Mouse (Mus musculus) MEL (cell line): ENCODE data around the gene Tubb1.

Experiments
- CHD2 ChIP-seq: IDR thresholded peaks from 2 replicates; pipeline ENCODE4 v1.6.1; 2011; ENCODE audit warnings: low read length, improper control_type of control experiment
- CTCF ChIP-seq, 3 experiments: IDR thresholded peaks in 2 of 3; conservative IDR thresholded peaks in 1 of 3; 2 replicates each; pipeline ENCODE4 v1.5.1; 2011 to 2012; ENCODE audit warnings: low read length in 3 of 3, low read depth in 2 of 3, mild to moderate bottlenecking in 2 of 3, improper control_type of control experiment in 1 of 3, inconsistent platforms in 1 of 3, mixed read lengths in 1 of 3, moderate library complexity in 1 of 3; ENCODE audit not compliant: control insufficient read depth in 1 of 3, insufficient read depth in 1 of 3, poor library complexity in 1 of 3, severe bottlenecking in 1 of 3
- E2F4 ChIP-seq: IDR thresholded peaks from 2 replicates; pipeline ENCODE4 v1.6.1; 2011; ENCODE audit warnings: low read depth, low read length, improper control_type of control experiment, borderline replicate concordance
- EP300 ChIP-seq, 2 experiments: IDR thresholded peaks; 2 replicates each; pipeline ENCODE4 v1.6.1; 2011; ENCODE audit warnings: improper control_type of control experiment in 2 of 2, low read length in 2 of 2, low read depth in 1 of 2, mild to moderate bottlenecking in 1 of 2
- GABPA ChIP-seq: IDR thresholded peaks from 2 replicates; pipeline ENCODE4 v1.6.1; 2012; ENCODE audit warnings: low read depth, mild to moderate bottlenecking, inconsistent platforms, low read length, improper control_type of control experiment, moderate library complexity
- GATA1 ChIP-seq: IDR thresholded peaks from 2 replicates; pipeline ENCODE4 v1.6.1; 2011; ENCODE audit warnings: low read depth, low read length, improper control_type of control experiment
- MAFK ChIP-seq: IDR thresholded peaks from 2 replicates; pipeline ENCODE4 v1.6.1; 2011; ENCODE audit warnings: low read depth, mild to moderate bottlenecking, low read length, improper control_type of control experiment, borderline replicate concordance
- MAZ ChIP-seq: IDR thresholded peaks from 2 replicates; pipeline ENCODE4 v1.6.1; 2012; ENCODE audit warnings: low read depth, mild to moderate bottlenecking, inconsistent platforms, low read length, improper control_type of control experiment
- MXI1 ChIP-seq: IDR thresholded peaks from 2 replicates; pipeline ENCODE4 v1.6.1; 2011; ENCODE audit warnings: mild to moderate bottlenecking, low read depth, low read length, improper control_type of control experiment
- POLR2A ChIP-seq, 2 experiments: IDR thresholded peaks; 2 replicates each; pipeline ENCODE4 v1.6.1; 2011 to 2012; ENCODE audit warnings: low read length in 2 of 2, mild to moderate bottlenecking in 2 of 2, control low read depth in 1 of 2, improper control_type of control experiment in 1 of 2, low read depth in 1 of 2, moderate library complexity in 1 of 2; ENCODE audit not compliant: control insufficient read depth in 1 of 2, insufficient read depth in 1 of 2, poor library complexity in 1 of 2
- TCF12 ChIP-seq: IDR thresholded peaks from 2 replicates; pipeline ENCODE4 v1.6.1; 2014; ENCODE audit warnings: low read depth, mild to moderate bottlenecking, inconsistent platforms, low read length, improper control_type of control experiment, moderate library complexity
- USF2 ChIP-seq, 2 experiments: IDR thresholded peaks; 2 replicates each; pipeline ENCODE4 v1.6.1; 2011 to 2012; ENCODE audit warnings: improper control_type of control experiment in 2 of 2, low read length in 2 of 2, borderline replicate concordance in 1 of 2, inconsistent platforms in 1 of 2, low read depth in 1 of 2, mild to moderate bottlenecking in 1 of 2; ENCODE audit not compliant: insufficient read depth in 1 of 2
- ZKSCAN1 ChIP-seq: IDR thresholded peaks from 2 replicates; pipeline ENCODE4 v1.6.1; 2012; ENCODE audit warnings: low read depth, mild to moderate bottlenecking, inconsistent platforms, low read length, improper control_type of control experiment, moderate library complexity

DNA sequence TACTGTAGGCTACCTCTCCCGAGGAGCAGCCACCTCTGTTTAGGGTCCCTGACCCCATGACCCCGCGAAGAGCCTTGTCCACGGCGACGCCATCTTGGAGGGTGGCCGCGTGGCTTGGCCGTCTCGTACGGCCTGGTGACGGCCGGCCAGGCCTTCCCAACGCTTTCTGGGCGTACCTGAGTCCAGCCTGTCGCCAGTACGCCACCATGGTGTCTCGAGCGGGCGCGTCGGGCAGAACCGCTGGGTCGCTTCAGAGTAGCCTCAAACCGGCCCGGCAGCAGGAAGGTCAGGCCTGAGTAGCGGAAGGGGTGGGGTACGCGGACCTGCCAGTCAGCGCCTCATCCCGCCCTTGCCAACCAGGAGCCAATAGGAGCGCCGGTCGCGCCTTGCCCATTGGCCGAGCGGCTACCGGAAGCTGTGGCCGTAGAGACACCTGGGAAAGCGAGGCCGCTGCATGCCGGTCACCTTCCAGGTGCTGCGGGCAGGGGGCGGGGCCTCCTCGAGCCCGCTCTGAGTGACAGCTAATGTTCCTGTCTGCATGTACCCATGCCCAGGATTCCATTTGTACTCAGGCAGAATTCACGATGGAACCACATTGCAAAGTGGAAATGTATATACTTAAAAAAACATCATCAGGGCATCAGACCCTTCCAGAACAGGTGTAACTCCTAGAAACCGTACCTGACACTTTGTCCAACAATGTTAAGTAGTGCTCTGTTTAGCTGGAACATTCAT is 13.5 kb downstream of the Tubb1 start, which contains the start of gene Atp5e:
- TF ChIP-seq GABPA (no peak), USF2 (IDR thresholded peaks at IDR 0.05; ENCODE audit: borderline replicate concordance in 1 of 2, insufficient read depth in 1 of 2, low read depth in 1 of 2, low read length in 2 of 2) (no peak), TCF12 (peak; percentile 49; the same call in 1 of the 2 replicates), CTCF (IDR thresholded peaks at IDR 0.05 in 2 of 3, conservative IDR thresholded peaks at IDR 0.05 in 1 of 3; ENCODE audit: control insufficient read depth in 1 of 3, insufficient read depth in 1 of 3, low read depth in 2 of 3, low read length in 3 of 3, poor library complexity in 1 of 3, severe bottlenecking in 1 of 3) (no peak), GATA1 (no peak), EP300 (IDR thresholded peaks at IDR 0.05; ENCODE audit: low read depth in 1 of 2, low read length in 2 of 2) (peak in 1 of 2 experiments; percentile 14; a peak in 1 of 4 replicates), ZKSCAN1 (no peak; the same call in 1 of the 2 replicates), MAFK (no peak), CHD2 (peak; percentile 78), MXI1 (peak; percentile 56), POLR2A (IDR thresholded peaks at IDR 0.05; ENCODE audit: control insufficient read depth in 1 of 2, insufficient read depth in 1 of 2, low read depth in 1 of 2, low read length in 2 of 2, poor library complexity in 1 of 2) (peak; percentile 50 to 71; a peak in 1 of 4 replicates), E2F4 (no peak), MAZ (no peak)
